Mouse (Mus musculus) layer of hippocampus, postnatal 10 days (tissue): ENCODE measurements around the gene Mrps34. TPM values are rescaled to one million over a fixed set of nuclear protein-coding genes. Genes with fewer than 3 reads are reported as not detected.
"Not testable (repeated sequence)": the region's sequence is repeated elsewhere in the genome, so short reads cannot be mapped to it uniquely, and the experiment has no call there.

Source experiments
- DNase-seq, 2 experiments: peaks; one replicate each; pipeline ENCODE4 v3.0.0; 2021; ENCODE audit warnings: low spot score in 2 of 2
- total RNA-seq, 2 experiments: library from RNA; stranded (reverse); gene quantifications; 2 replicates each; pipeline ENCODE4 v1.2.3; 2021

Mrps34 gene
- total RNA-seq, 2 experiments from 2014 or later = 74.1 to 77.8 TPM

- DNase-seq = no peak
Observed at GRCm38 (mm10) chr17:24898041-24898854, 3.3 kb downstream of the Mrps34 start.

GRCm38 (mm10) chr17:24899153-24899552, 4.2 kb downstream of the Mrps34 start:
- no peak for DNase-seq

GRCm38 (mm10) chr17:24900014-24900413, 5.1 kb downstream of the Mrps34 start:
- DNase-seq = no peak

- no peak for DNase-seq
Observed at GRCm38 (mm10) chr17:24902124-24902523, 7.2 kb downstream of the Mrps34 start.

- no peak for DNase-seq
Observed at GRCm38 (mm10) chr17:24902671-24903474, 8.0 kb downstream of the Mrps34 start.

- no peak for DNase-seq
Observed at GRCm38 (mm10) chr17:24903767-24904166, 8.9 kb downstream of the Mrps34 start.

GRCm38 (mm10) chr17:24907591-24907990, 12.7 kb downstream of the Mrps34 start:
- no peak for DNase-seq

GRCm38 (mm10) chr17:24913984-24914383, 19.1 kb downstream of the Mrps34 start:
- DNase-seq = no peak

- no peak for DNase-seq
Observed at GRCm38 (mm10) chr17:24923246-24923645, 28.3 kb downstream of the Mrps34 start.

GRCm38 (mm10) chr17:24929506-24929905, 34.6 kb downstream of the Mrps34 start:
- no peak for DNase-seq

- no peak for DNase-seq
Observed at GRCm38 (mm10) chr17:24932431-24932830, 37.5 kb downstream of the Mrps34 start.

GRCm38 (mm10) chr17:24933163-24933562, 38.2 kb downstream of the Mrps34 start:
- DNase-seq = no peak

- DNase-seq = no peak
Observed at GRCm38 (mm10) chr17:24934926-24935325, 40.0 kb downstream of the Mrps34 start.

GRCm38 (mm10) chr17:24935666-24936065, 40.8 kb downstream of the Mrps34 start:
- DNase-seq = no peak

GRCm38 (mm10) chr17:24936259-24937237, 41.6 kb downstream of the Mrps34 start, which contains the start of gene Mapk8ip3:
Gene Mapk8ip3 (minus strand): TSS chr17:24936977.
- peak; percentile 94 to 96 for DNase-seq

GRCm38 (mm10) chr17:24937266-24937665, 42.4 kb downstream of the Mrps34 start:
- DNase-seq = no peak

GRCm38 (mm10) chr17:24942453-24942852, 47.5 kb downstream of the Mrps34 start:
- DNase-seq = peak; percentile 41 to 55

GRCm38 (mm10) chr17:24943036-24943435, 48.1 kb downstream of the Mrps34 start:
- peak in 1 of 2 experiments; percentile 8 for DNase-seq

- DNase-seq = not testable (repeated sequence)
Observed at GRCm38 (mm10) chr17:24943589-24943988, 48.7 kb downstream of the Mrps34 start.
